Mouse (Mus musculus) embryonic fibroblast, embryonic 13.5 days (primary cell): ENCODE measurements around the gene Uhrf1bp1. TPM values are rescaled to one million over a fixed set of nuclear protein-coding genes. Genes with fewer than 3 reads are reported as not detected.

ENCODE experiments used
- H3K27ac ChIP-seq: 2 replicates; pipeline ENCODE4 v1.5.1; 2012; ENCODE audit warnings: low read length, control low read depth, inconsistent platforms; ENCODE audit not compliant: insufficient read depth
- H3K4me1 ChIP-seq: 2 replicates; pipeline ENCODE4 v1.6.1; 2011; ENCODE audit warnings: low read length; ENCODE audit not compliant: control insufficient read depth, insufficient read depth
- H3K4me3 ChIP-seq: 2 replicates; pipeline ENCODE4 v1.5.1; 2011; ENCODE audit warnings: mild to moderate bottlenecking, control low read depth, low read length; ENCODE audit not compliant: insufficient read depth
- CTCF ChIP-seq: IDR thresholded peaks from 2 replicates; pipeline ENCODE4 v1.5.1; 2011; ENCODE audit warnings: mild to moderate bottlenecking, control low read depth, low read length, moderate library complexity, borderline replicate concordance; ENCODE audit not compliant: insufficient read depth
- POLR2A ChIP-seq: IDR thresholded peaks from 2 replicates; pipeline ENCODE4 v1.6.1; 2011; ENCODE audit warnings: low read depth, mild to moderate bottlenecking, control low read depth, low read length, moderate library complexity
- polyA plus RNA-seq: library from polyadenylated mRNA; stranded (reverse); fragments of >200 nt; gene quantifications from 2 replicates; pipeline ENCODE4 v1.2.4, GENCODE M21; 2011; ENCODE audit warnings: low read depth; ENCODE audit not compliant: missing spikeins, insufficient read length

Uhrf1bp1 gene
- polyA plus RNA-seq, 1 experiment = 20.6 TPM

DNA sequence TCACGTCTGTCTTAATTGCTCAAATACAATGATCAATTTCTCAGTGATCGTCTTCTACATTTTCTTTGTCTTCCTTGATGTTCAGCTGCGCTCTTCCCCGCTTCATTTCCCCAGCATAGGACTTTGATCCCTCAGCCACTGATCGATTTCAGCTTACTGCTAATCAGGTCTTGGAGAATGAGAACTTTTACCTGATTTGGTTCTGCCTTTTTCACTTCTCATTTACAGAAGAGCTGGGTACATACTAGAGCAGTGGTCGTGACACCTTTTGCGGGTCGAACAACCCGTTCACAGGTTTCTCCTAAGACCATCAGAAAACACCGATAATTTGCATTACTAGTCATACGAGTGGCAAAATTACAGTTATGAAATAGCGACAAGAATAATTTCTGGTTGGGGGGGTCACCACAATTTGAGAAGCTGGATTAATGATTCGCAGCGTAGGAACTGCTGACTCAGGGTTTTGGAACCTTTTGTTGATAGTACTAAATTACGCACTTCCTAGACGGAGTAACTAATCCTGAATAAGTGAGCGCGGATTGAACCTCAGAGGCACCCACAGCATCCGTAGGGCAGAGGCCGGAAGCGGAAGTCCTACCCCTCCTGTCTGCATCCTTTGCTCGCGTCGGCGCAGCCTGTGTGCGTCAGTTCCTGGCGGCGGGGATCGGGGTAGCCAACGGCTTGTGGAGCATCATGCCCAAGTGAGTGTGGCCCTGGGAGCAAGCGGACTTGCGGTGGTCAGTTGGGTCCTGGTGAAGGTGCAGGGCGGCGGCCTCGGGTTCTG, 16.6 kb upstream of the Uhrf1bp1 start:
- Histone ChIP-seq H3K27ac (0 out of 2 replicates have a peak overlapping the region, but pooled peaks have one; percentile 3), H3K4me1 (0 out of 2 replicates have a peak, but pooled peaks cover 2% of the 10 kb centered on the region), H3K4me3 (peak overlapping the region; percentile 94)
- peak; percentile 82 for TF ChIP-seq POLR2A
- TF ChIP-seq CTCF = no peak

- no peak for TF ChIP-seq POLR2A
- no peak for TF ChIP-seq CTCF
- no peaks in the 10 kb centered on the region for H3K4me1 ChIP-seq
Measured at GRCm38 (mm10) chr17:27848351-27848750, 7.9 kb upstream of the Uhrf1bp1 start.

GRCm38 (mm10) chr17:27851076-27851475, 5.2 kb upstream of the Uhrf1bp1 start:
- no peak overlapping the region for H3K27ac ChIP-seq
- H3K4me3 ChIP-seq = no peak overlapping the region
- no peak for TF ChIP-seq CTCF
- no peaks in the 10 kb centered on the region for H3K4me1 ChIP-seq

More at GRCm38 (mm10) chr17:27848351-27848750, 7.9 kb upstream of the Uhrf1bp1 start:
- no peak overlapping the region for H3K27ac ChIP-seq
- H3K4me3 ChIP-seq = no peak overlapping the region

DNA sequence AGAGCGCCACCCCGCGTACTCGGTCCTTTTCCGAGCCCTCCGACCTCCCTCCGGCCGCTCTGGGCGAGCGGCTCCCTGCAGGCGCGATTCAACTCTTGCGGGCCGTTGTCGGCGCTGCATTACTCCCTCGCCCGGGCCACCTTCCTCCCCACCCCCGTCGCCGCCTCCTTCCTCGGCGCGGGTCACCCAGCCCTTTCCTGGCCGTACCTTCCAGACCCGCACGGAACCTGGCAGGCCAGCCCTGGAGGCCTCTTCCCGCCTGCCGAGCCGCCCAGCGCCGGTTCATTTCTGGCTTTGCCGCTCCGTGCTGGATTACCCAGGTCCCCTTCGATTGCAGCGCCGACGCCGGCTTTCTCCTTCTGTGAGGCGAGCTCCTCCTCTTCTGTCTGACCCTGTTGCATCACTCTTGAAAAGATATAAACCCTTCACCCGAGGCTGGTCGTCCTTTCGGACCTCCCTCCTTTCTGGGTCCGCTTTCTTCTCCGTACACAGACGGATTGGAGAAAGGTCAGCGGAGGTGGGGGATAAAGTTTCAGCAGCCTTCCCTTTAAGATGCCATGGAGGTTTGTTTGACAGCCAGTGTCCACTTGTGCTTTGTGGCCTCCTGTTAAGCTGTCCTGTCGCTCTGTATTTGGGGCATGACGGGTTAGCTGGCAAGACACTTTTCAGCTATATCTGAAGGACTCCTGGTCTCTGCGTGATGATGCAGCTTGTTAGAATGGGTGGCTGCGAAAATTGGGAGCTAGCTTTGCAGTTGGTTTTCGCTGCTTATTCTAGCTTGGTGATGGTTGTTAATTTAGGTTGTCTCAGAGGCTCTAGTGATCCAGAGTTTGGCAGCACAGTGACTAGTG, 782 bp downstream of the Uhrf1bp1 start:
- Histone ChIP-seq H3K27ac (peak overlapping the region; percentile 62), H3K4me3 (peak overlapping the region; percentile 71), H3K4me1 (peaks cover 6% of the 10 kb centered on the region; the same call in 1 of the 2 replicates)
- TF ChIP-seq CTCF = no peak
- TF ChIP-seq POLR2A = peak; percentile 42

GRCm38 (mm10) chr17:27857649-27858475, 1.6 kb downstream of the Uhrf1bp1 start:
- Histone ChIP-seq H3K4me3 (peak overlapping the region; percentile 71), H3K27ac (no peak overlapping the region), H3K4me1 (peaks cover 6% of the 10 kb centered on the region; the same call in 1 of the 2 replicates)
- TF ChIP-seq POLR2A (no peak), CTCF (no peak)

GRCm38 (mm10) chr17:27859131-27859530, 2.9 kb downstream of the Uhrf1bp1 start:
- TF ChIP-seq POLR2A = no peak
- TF ChIP-seq CTCF = no peak

DNA sequence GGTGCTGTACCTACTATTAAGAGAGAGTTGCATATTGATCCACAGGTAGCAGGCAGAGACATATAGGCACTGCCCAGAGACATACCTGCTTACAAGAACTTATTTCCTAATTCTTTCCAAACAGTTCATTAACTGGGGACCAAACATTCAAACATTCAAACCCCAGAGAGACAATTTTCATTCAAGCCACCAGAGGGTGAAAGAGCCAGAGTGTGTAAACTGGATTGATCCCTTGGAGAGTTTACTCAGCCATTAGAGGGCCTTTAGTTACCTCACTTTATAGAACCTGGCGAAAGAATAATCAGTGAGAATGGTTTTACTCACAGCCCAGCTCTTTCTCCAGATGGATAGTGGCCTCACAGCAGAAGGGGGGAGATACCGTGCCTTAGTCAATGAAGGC, 9.2 kb downstream of the Uhrf1bp1 start:
- no peak overlapping the region for H3K4me3 ChIP-seq
- TF ChIP-seq CTCF (no peak), POLR2A (no peak)
- H3K4me1 ChIP-seq = no peaks in the 10 kb centered on the region
- H3K27ac ChIP-seq = no peak overlapping the region

More at GRCm38 (mm10) chr17:27859131-27859530, 2.9 kb downstream of the Uhrf1bp1 start:
- H3K27ac ChIP-seq = no peak overlapping the region
- peaks cover 6% of the 10 kb centered on the region; the same call in 1 of the 2 replicates for H3K4me1 ChIP-seq
- H3K4me3 ChIP-seq = no peak overlapping the region

- H3K27ac ChIP-seq = no peak overlapping the region
- no peaks in the 10 kb centered on the region; the same call in 1 of the 2 replicates for H3K4me1 ChIP-seq
- no peak overlapping the region for H3K4me3 ChIP-seq
- TF ChIP-seq CTCF (no peak), POLR2A (no peak)
Measured at GRCm38 (mm10) chr17:27866737-27867136, 10.5 kb downstream of the Uhrf1bp1 start.

DNA sequence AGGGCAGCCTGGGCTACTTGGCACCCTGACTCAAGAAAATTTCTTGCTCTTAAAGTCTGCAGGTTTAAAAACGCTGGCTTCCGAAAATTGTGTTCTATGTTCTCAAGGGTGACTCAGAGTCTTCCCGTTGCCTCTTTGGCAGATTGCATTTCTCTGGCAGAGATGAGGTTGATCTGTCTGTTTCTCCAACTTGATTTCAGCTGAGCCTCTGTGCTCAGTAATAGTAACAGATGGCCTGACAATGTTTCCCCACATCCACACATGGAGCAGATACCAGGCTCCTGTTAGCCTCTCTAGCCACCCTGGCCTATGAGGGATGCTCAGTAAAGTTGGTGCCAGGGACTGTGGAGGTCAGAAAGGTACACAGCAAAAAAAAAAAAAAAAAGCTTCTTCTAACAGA, 15.6 kb downstream of the Uhrf1bp1 start:
- Histone ChIP-seq H3K4me3 (no peak overlapping the region), H3K27ac (no peak overlapping the region), H3K4me1 (peaks cover 8% of the 10 kb centered on the region)
- TF ChIP-seq POLR2A (no peak), CTCF (no peak)
